Mouse (Mus musculus): ENCODE results near the gene Gpnmb. TPM values are rescaled to one million over a fixed set of nuclear protein-coding genes. Genes with fewer than 3 reads are reported as not detected.
A peak's percentile ranks its signal among the peaks of the same experiment; 100 is the strongest.

The Gpnmb gene
- polyA plus RNA-seq, 1 experiment from 2014 or later, result 46,211 TPM

GRCm38 (mm10) chr6:49019341-49019740 is 17.0 kb upstream of the Gpnmb start:
- Histone ChIP-seq H3K4me3 (ENCODE audit: inconsistent target) (no peak overlapping the region), H3K79me2 (ENCODE audit: inconsistent target) (no peaks in the 10 kb centered on the region), H3K36me3 (ENCODE audit: inconsistent target) (no peaks in the 10 kb centered on the region), H3K27ac (no peak overlapping the region)
- 90% methylated on average over 1 of the region's 1 CpGs for WGBS (ENCODE audit: missing documents)

GRCm38 (mm10) chr6:49021141-49022012 is 15.0 kb upstream of the Gpnmb start:
- 28% methylated on average over 14 of the region's 14 CpGs for WGBS (ENCODE audit: missing documents)
- Histone ChIP-seq H3K27ac (peak overlapping the region; percentile 79), H3K36me3 (ENCODE audit: inconsistent target) (no peaks in the 10 kb centered on the region), H3K4me3 (ENCODE audit: inconsistent target) (no peak overlapping the region), H3K79me2 (ENCODE audit: inconsistent target) (no peaks in the 10 kb centered on the region)

GRCm38 (mm10) chr6:49022384-49022783 is 14.0 kb upstream of the Gpnmb start:
- Histone ChIP-seq H3K79me2 (ENCODE audit: inconsistent target) (no peaks in the 10 kb centered on the region), H3K27ac (peak overlapping the region; percentile 79), H3K4me3 (ENCODE audit: inconsistent target) (no peak overlapping the region), H3K36me3 (ENCODE audit: inconsistent target) (no peaks in the 10 kb centered on the region)
- 79% methylated on average over 2 of the region's 2 CpGs for WGBS (ENCODE audit: missing documents)

- 78% methylated on average over 8 of the region's 10 CpGs for WGBS (ENCODE audit: missing documents)
- Histone ChIP-seq H3K27ac (peak overlapping the region; percentile 79), H3K36me3 (ENCODE audit: inconsistent target) (no peaks in the 10 kb centered on the region), H3K4me3 (ENCODE audit: inconsistent target) (no peak overlapping the region), H3K79me2 (ENCODE audit: inconsistent target) (no peaks in the 10 kb centered on the region; the same call in 1 of the 2 replicates)
These were observed 13.0 kb upstream of the Gpnmb start for GRCm38 (mm10) chr6:49023315-49023714.

GRCm38 (mm10) chr6:49025290-49025689 is 11.1 kb upstream of the Gpnmb start:
- Histone ChIP-seq H3K36me3 (ENCODE audit: inconsistent target) (no peaks in the 10 kb centered on the region), H3K27ac (no peak overlapping the region), H3K4me3 (ENCODE audit: inconsistent target) (no peak overlapping the region), H3K79me2 (ENCODE audit: inconsistent target) (peaks cover 13% of the 10 kb centered on the region; the same call in 1 of the 2 replicates)
- 99% methylated on average over 7 of the region's 7 CpGs for WGBS (ENCODE audit: missing documents)

- 15% methylated on average over 5 of the region's 5 CpGs for whole genome bisulfite sequencing (ENCODE audit: missing documents)
- Histone ChIP-seq H3K27ac (peak overlapping the region; percentile 99), H3K79me2 (ENCODE audit: inconsistent target) (peaks cover 13% of the 10 kb centered on the region; the same call in 1 of the 2 replicates), H3K36me3 (ENCODE audit: inconsistent target) (no peaks in the 10 kb centered on the region), H3K4me3 (ENCODE audit: inconsistent target) (no peak overlapping the region)
These were observed 9.8 kb upstream of the Gpnmb start for GRCm38 (mm10) chr6:49026496-49026895.

- WGBS (ENCODE audit: missing documents), result 78% methylated on average over 4 of the region's 6 CpGs
These were observed 8.3 kb upstream of the Gpnmb start for GRCm38 (mm10) chr6:49028019-49028418.

GRCm38 (mm10) chr6:49028708-49029107 is 7.6 kb upstream of the Gpnmb start:
- Histone ChIP-seq H3K27ac (peak overlapping the region; percentile 99), H3K79me2 (ENCODE audit: inconsistent target) (peaks cover 32% of the 10 kb centered on the region; the same call in 1 of the 2 replicates), H3K4me3 (ENCODE audit: inconsistent target) (no peak overlapping the region), H3K36me3 (ENCODE audit: inconsistent target) (no peaks in the 10 kb centered on the region)
- 95% methylated on average over 3 of the region's 3 CpGs for WGBS (ENCODE audit: missing documents)

More at GRCm38 (mm10) chr6:49028019-49028418, 8.3 kb upstream of the Gpnmb start:
- no peak overlapping the region for H3K4me3 ChIP-seq (ENCODE audit: inconsistent target)
- peaks cover 25% of the 10 kb centered on the region; the same call in 1 of the 2 replicates for H3K79me2 ChIP-seq (ENCODE audit: inconsistent target)
- H3K27ac ChIP-seq, result peak overlapping the region; percentile 99
- no peaks in the 10 kb centered on the region for H3K36me3 ChIP-seq (ENCODE audit: inconsistent target)

GRCm38 (mm10) chr6:49031230-49031629 is 5.1 kb upstream of the Gpnmb start:
- WGBS (ENCODE audit: missing documents), result 5% methylated on average over 4 of the region's 4 CpGs
- no peak overlapping the region for H3K4me3 ChIP-seq (ENCODE audit: inconsistent target)
- H3K27ac ChIP-seq, result peak overlapping the region; percentile 99
- H3K79me2 ChIP-seq (ENCODE audit: inconsistent target), result peaks cover 46% of the 10 kb centered on the region; the same call in 1 of the 2 replicates
- no peaks in the 10 kb centered on the region for H3K36me3 ChIP-seq (ENCODE audit: inconsistent target)

- H3K79me2 ChIP-seq (ENCODE audit: inconsistent target), result peaks cover 60% of the 10 kb centered on the region
- no peak overlapping the region for H3K4me3 ChIP-seq (ENCODE audit: inconsistent target)
- peak overlapping the region; percentile 99 for H3K27ac ChIP-seq
- no peaks in the 10 kb centered on the region for H3K36me3 ChIP-seq (ENCODE audit: inconsistent target)
- 61% methylated on average over 3 of the region's 4 CpGs for WGBS (ENCODE audit: missing documents)
These were observed 3.6 kb upstream of the Gpnmb start for GRCm38 (mm10) chr6:49032783-49033182.

GRCm38 (mm10) chr6:49037268-49037662 is 919 bp downstream of the Gpnmb start:
- Histone ChIP-seq H3K36me3 (ENCODE audit: inconsistent target) (peaks cover 7% of the 10 kb centered on the region; the same call in 1 of the 2 replicates), H3K27ac (peak overlapping the region; percentile 99), H3K79me2 (ENCODE audit: inconsistent target) (peaks cover 85% of the 10 kb centered on the region), H3K4me3 (ENCODE audit: inconsistent target) (peak overlapping the region; percentile 81)
- WGBS (ENCODE audit: missing documents), result 59% methylated on average over 12 of the region's 12 CpGs

GRCm38 (mm10) chr6:49039470-49040180 is 3.3 kb downstream of the Gpnmb start:
- H3K4me3 ChIP-seq (ENCODE audit: inconsistent target), result peak overlapping the region; percentile 81
- peak overlapping the region; percentile 99 for H3K27ac ChIP-seq
- H3K79me2 ChIP-seq (ENCODE audit: inconsistent target), result peaks cover 87% of the 10 kb centered on the region
- WGBS (ENCODE audit: missing documents), result 17% methylated on average over 14 of the region's 18 CpGs
- H3K36me3 ChIP-seq (ENCODE audit: inconsistent target), result peaks cover 29% of the 10 kb centered on the region; the same call in 1 of the 2 replicates

- peaks cover 100% of the 10 kb centered on the region for H3K79me2 ChIP-seq (ENCODE audit: inconsistent target)
- WGBS (ENCODE audit: missing documents), result 79% methylated on average over 6 of the region's 6 CpGs
These were observed 10.2 kb downstream of the Gpnmb start for GRCm38 (mm10) chr6:49046502-49046901.

GRCm38 (mm10) chr6:49046976-49047375 is 10.6 kb downstream of the Gpnmb start:
- Histone ChIP-seq H3K4me3 (ENCODE audit: inconsistent target) (no peak overlapping the region), H3K27ac (no peak overlapping the region), H3K79me2 (ENCODE audit: inconsistent target) (peaks cover 100% of the 10 kb centered on the region), H3K36me3 (ENCODE audit: inconsistent target) (peaks cover 99% of the 10 kb centered on the region)
- WGBS (ENCODE audit: missing documents), result 82% methylated on average over 8 of the region's 8 CpGs

More at GRCm38 (mm10) chr6:49046502-49046901, 10.2 kb downstream of the Gpnmb start:
- H3K4me3 ChIP-seq (ENCODE audit: inconsistent target), result no peak overlapping the region
- no peak overlapping the region for H3K27ac ChIP-seq
- H3K36me3 ChIP-seq (ENCODE audit: inconsistent target), result peaks cover 98% of the 10 kb centered on the region
